Mouse (Mus musculus): ENCODE measurements around the gene Mtif3. TPM values are rescaled to one million over a fixed set of nuclear protein-coding genes. Genes with fewer than 3 reads are reported as not detected.
A peak's percentile ranks its signal among the peaks of the same experiment; 100 is the strongest.

Gene Mtif3
- polyA plus RNA-seq, 1 experiment from 2014 or later: 26.1 TPM

DNA sequence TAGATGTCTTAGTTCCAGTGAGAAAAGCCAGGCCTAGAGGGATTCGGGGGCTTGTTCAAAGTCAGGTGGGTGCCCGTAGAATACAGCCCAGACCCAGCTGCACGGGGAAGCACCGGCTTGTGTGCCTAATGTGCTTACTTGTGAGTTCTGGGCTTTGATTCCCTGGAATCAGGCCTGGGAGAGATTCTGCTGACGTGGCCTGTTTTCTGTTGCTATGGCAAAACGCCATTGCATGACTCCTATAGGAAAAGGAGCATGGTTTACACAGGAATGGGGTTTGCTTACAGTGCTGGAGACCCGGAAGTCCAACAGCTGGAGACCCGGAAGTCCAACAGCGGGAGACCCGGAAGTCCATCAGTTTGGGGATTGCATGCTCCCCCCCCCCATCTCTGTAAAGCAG lies 24.0 kb upstream of the Mtif3 start:
- Histone ChIP-seq H3K27ac (replicated peaks; ENCODE audit: low read depth, low read length) (no peak overlapping the region), H3K4me3 (ENCODE audit: low read depth, low read length) (no peak overlapping the region), H3K36me3 (ENCODE audit: control insufficient read depth, insufficient read depth, low read length) (no peaks in the 10 kb centered on the region), H3K27me3 (replicated peaks; ENCODE audit: control insufficient read depth, insufficient read depth, low read length) (peaks cover 3% of the 10 kb centered on the region; the same call in 1 of the 2 replicates), H3K9ac (ENCODE audit: low read depth, low read length) (no peak overlapping the region), H3K4me2 (ENCODE audit: low read depth, low read length) (no peak overlapping the region), H3K4me1 (ENCODE audit: control insufficient read depth, insufficient read depth, low read length) (no peaks in the 10 kb centered on the region), H3K9me3 (ENCODE audit: control insufficient read depth, low read length) (no peaks in the 10 kb centered on the region)
- ATAC-seq (ENCODE audit: low read depth) (no peak), DNase-seq (ENCODE audit: low spot score) (peak; percentile 30)
- 76% methylated on average over 10 of the region's 10 CpGs for WGBS

GRCm38 (mm10) chr5:146985725-146986433 lies 22.3 kb upstream of the Mtif3 start:
- Histone ChIP-seq H3K9ac (ENCODE audit: low read depth, low read length) (no peak overlapping the region), H3K4me1 (ENCODE audit: control insufficient read depth, insufficient read depth, low read length) (no peaks in the 10 kb centered on the region), H3K27ac (replicated peaks; ENCODE audit: low read depth, low read length) (no peak overlapping the region), H3K9me3 (ENCODE audit: control insufficient read depth, low read length) (no peaks in the 10 kb centered on the region), H3K27me3 (replicated peaks; ENCODE audit: control insufficient read depth, insufficient read depth, low read length) (peaks cover 3% of the 10 kb centered on the region; the same call in 1 of the 2 replicates), H3K36me3 (ENCODE audit: control insufficient read depth, insufficient read depth, low read length) (no peaks in the 10 kb centered on the region), H3K4me2 (ENCODE audit: low read depth, low read length) (no peak overlapping the region), H3K4me3 (ENCODE audit: low read depth, low read length) (no peak overlapping the region)
- ATAC-seq (ENCODE audit: low read depth): no peak
- DNase-seq (ENCODE audit: low spot score): no peak
- 63% methylated on average over 21 of the region's 21 CpGs for WGBS

DNA sequence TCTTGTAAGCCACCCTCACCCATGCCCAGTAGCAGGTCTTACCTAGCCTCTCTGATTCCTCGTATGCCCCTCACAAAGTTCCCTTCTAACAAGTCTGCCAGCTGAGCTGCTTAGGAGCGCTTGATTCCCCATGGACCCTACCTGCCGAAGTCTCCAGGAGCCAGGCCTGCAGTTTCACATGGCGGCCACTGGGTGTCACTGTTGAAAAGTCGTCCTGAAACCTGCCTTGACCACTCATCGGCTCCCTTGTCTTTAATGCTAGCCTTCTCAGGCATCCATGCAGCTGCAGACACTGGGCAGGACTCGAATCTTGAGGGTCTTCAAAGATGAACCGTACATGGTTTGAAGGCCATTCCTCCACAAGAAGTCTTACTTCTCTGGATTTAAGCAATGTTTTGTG lies 19.6 kb upstream of the Mtif3 start:
- H3K4me1 ChIP-seq (ENCODE audit: control insufficient read depth, insufficient read depth, low read length): no peaks in the 10 kb centered on the region
- ATAC-seq (ENCODE audit: low read depth): no peak

GRCm38 (mm10) chr5:146981376-146981775 lies 17.8 kb upstream of the Mtif3 start:
- H3K36me3 ChIP-seq (ENCODE audit: control insufficient read depth, insufficient read depth, low read length): no peaks in the 10 kb centered on the region
- DNase-seq (ENCODE audit: low spot score) (no peak), ATAC-seq (ENCODE audit: low read depth) (no peak)
- peaks cover 3% of the 10 kb centered on the region; the same call in 1 of the 2 replicates for H3K27me3 ChIP-seq (replicated peaks; ENCODE audit: control insufficient read depth, insufficient read depth, low read length)
- H3K4me1 ChIP-seq (ENCODE audit: control insufficient read depth, insufficient read depth, low read length): no peaks in the 10 kb centered on the region
- WGBS: 82% methylated on average over 6 of the region's 6 CpGs
- H3K4me2 ChIP-seq (ENCODE audit: low read depth, low read length): no peak overlapping the region
- H3K9me3 ChIP-seq (ENCODE audit: control insufficient read depth, low read length): no peaks in the 10 kb centered on the region
- H3K27ac ChIP-seq (replicated peaks; ENCODE audit: low read depth, low read length): no peak overlapping the region
- no peak overlapping the region for H3K9ac ChIP-seq (ENCODE audit: low read depth, low read length)
- H3K4me3 ChIP-seq (ENCODE audit: low read depth, low read length): no peak overlapping the region

More for the DNA sequence above, 19.6 kb upstream of the Mtif3 start:
- peaks cover 3% of the 10 kb centered on the region; the same call in 1 of the 2 replicates for H3K27me3 ChIP-seq (replicated peaks; ENCODE audit: control insufficient read depth, insufficient read depth, low read length)
- WGBS: 7% methylated on average over 8 of the region's 8 CpGs
- no peak overlapping the region for H3K27ac ChIP-seq (replicated peaks; ENCODE audit: low read depth, low read length)
- peak; percentile 70 for DNase-seq (ENCODE audit: low spot score)
- H3K4me2 ChIP-seq (ENCODE audit: low read depth, low read length): no peak overlapping the region
- H3K9me3 ChIP-seq (ENCODE audit: control insufficient read depth, low read length): no peaks in the 10 kb centered on the region
- no peak overlapping the region for H3K9ac ChIP-seq (ENCODE audit: low read depth, low read length)
- H3K4me3 ChIP-seq (ENCODE audit: low read depth, low read length): no peak overlapping the region
- H3K36me3 ChIP-seq (ENCODE audit: control insufficient read depth, insufficient read depth, low read length): no peaks in the 10 kb centered on the region

GRCm38 (mm10) chr5:146974781-146975123 lies 11.2 kb upstream of the Mtif3 start:
- Histone ChIP-seq H3K9ac (ENCODE audit: low read depth, low read length) (no peak overlapping the region), H3K9me3 (ENCODE audit: control insufficient read depth, low read length) (no peaks in the 10 kb centered on the region)
- no peak for ATAC-seq (ENCODE audit: low read depth)

DNA sequence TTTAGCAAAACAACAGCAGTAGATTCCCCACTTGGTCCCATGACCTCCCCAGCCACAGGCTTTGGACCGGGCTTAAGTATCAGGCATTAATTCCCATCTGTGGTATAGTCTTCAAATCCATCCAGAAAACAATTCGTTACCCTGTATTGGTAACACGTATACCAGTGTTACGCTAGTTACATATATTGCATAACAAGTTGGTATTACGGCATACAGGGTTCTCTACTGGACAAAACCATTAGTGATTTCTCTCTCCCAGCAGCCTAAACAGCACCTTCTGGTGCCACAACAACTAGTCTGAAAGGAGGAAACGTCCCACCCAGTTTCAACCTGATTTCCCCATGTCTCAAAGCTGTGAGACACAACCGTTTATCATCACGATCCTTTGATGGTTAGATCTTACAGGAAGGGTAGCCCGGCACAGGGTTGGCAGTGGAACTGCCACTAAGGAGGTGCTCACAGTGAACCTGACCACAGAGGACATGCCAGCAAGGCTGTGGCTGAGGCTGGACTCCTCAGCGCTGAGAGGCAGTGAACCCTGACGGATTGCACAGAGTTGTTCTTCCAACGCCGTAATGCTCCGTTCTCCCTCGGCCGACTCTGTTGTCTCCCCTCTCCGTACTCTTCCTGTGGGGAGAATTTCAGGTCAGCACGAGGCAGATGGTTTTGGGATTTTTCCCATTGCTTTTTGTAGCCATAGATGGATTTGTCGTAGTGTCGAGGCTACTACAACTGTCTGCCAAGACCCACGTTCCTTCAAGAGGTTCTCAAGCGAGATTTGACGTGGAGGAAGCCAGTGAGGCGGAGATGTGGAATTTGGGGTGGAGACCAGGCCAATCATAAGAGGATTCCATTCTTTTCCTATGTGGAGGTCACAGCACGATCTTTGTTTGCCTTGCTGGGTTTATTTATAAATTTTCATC lies 10.5 kb upstream of the Mtif3 start:
- 75% methylated on average over 25 of the region's 25 CpGs for WGBS
- ATAC-seq (ENCODE audit: low read depth) (no peak), DNase-seq (ENCODE audit: low spot score) (no peak)
- Histone ChIP-seq H3K4me3 (ENCODE audit: low read depth, low read length) (no peak overlapping the region), H3K27ac (replicated peaks; ENCODE audit: low read depth, low read length) (no peak overlapping the region), H3K4me2 (ENCODE audit: low read depth, low read length) (no peak overlapping the region), H3K36me3 (ENCODE audit: control insufficient read depth, insufficient read depth, low read length) (no peaks in the 10 kb centered on the region), H3K9me3 (ENCODE audit: control insufficient read depth, low read length) (no peaks in the 10 kb centered on the region), H3K27me3 (replicated peaks; ENCODE audit: control insufficient read depth, insufficient read depth, low read length) (no peaks in the 10 kb centered on the region), H3K9ac (ENCODE audit: low read depth, low read length) (no peak overlapping the region), H3K4me1 (ENCODE audit: control insufficient read depth, insufficient read depth, low read length) (no peaks in the 10 kb centered on the region)

More at GRCm38 (mm10) chr5:146974781-146975123, 11.2 kb upstream of the Mtif3 start:
- H3K4me3 ChIP-seq (ENCODE audit: low read depth, low read length): no peak overlapping the region
- no peaks in the 10 kb centered on the region for H3K36me3 ChIP-seq (ENCODE audit: control insufficient read depth, insufficient read depth, low read length)
- H3K4me1 ChIP-seq (ENCODE audit: control insufficient read depth, insufficient read depth, low read length): no peaks in the 10 kb centered on the region
- H3K4me2 ChIP-seq (ENCODE audit: low read depth, low read length): no peak overlapping the region
- 59% methylated on average over 13 of the region's 13 CpGs for WGBS
- H3K27me3 ChIP-seq (replicated peaks; ENCODE audit: control insufficient read depth, insufficient read depth, low read length): no peaks in the 10 kb centered on the region
- no peak overlapping the region for H3K27ac ChIP-seq (replicated peaks; ENCODE audit: low read depth, low read length)
- no peak for DNase-seq (ENCODE audit: low spot score)

DNA sequence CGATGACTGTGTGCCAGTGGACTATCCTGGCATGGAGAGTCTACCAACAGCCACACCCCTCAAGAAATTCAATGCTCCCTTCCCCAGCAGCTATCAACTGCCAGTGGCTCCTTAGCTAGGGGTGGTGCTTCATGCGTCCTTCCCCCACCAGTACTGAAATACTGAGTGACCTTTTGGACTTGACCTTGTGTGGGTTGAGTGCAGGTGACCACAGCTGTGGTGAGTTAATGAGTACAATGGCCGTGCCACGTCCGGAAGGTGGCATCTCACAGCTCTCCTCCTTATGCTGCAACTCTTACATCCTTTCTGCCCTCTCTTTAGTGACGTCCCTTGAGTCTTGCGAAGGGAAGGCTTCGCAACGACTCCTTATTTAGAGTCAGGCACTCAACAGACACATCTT lies 9.8 kb upstream of the Mtif3 start:
- H3K36me3 ChIP-seq (ENCODE audit: control insufficient read depth, insufficient read depth, low read length): no peaks in the 10 kb centered on the region
- no peaks in the 10 kb centered on the region for H3K27me3 ChIP-seq (replicated peaks; ENCODE audit: control insufficient read depth, insufficient read depth, low read length)
- H3K4me3 ChIP-seq (ENCODE audit: low read depth, low read length): no peak overlapping the region
- DNase-seq (ENCODE audit: low spot score): no peak
- no peak overlapping the region for H3K4me2 ChIP-seq (ENCODE audit: low read depth, low read length)
- 88% methylated on average over 9 of the region's 9 CpGs for WGBS
- no peak overlapping the region for H3K9ac ChIP-seq (ENCODE audit: low read depth, low read length)
- H3K9me3 ChIP-seq (ENCODE audit: control insufficient read depth, low read length): no peaks in the 10 kb centered on the region
- H3K4me1 ChIP-seq (ENCODE audit: control insufficient read depth, insufficient read depth, low read length): no peaks in the 10 kb centered on the region
- H3K27ac ChIP-seq (replicated peaks; ENCODE audit: low read depth, low read length): no peak overlapping the region
- no peak for ATAC-seq (ENCODE audit: low read depth)

- WGBS: 54% methylated on average over 10 of the region's 10 CpGs
- DNase-seq (ENCODE audit: low spot score): no peak
- Histone ChIP-seq H3K4me2 (ENCODE audit: low read depth, low read length) (no peak overlapping the region), H3K4me3 (ENCODE audit: low read depth, low read length) (no peak overlapping the region), H3K9ac (ENCODE audit: low read depth, low read length) (no peak overlapping the region), H3K4me1 (ENCODE audit: control insufficient read depth, insufficient read depth, low read length) (no peaks in the 10 kb centered on the region), H3K27me3 (replicated peaks; ENCODE audit: control insufficient read depth, insufficient read depth, low read length) (no peaks in the 10 kb centered on the region), H3K9me3 (ENCODE audit: control insufficient read depth, low read length) (no peaks in the 10 kb centered on the region), H3K27ac (replicated peaks; ENCODE audit: low read depth, low read length) (no peak overlapping the region), H3K36me3 (ENCODE audit: control insufficient read depth, insufficient read depth, low read length) (no peaks in the 10 kb centered on the region)
- no peak for ATAC-seq (ENCODE audit: low read depth)
Observed at GRCm38 (mm10) chr5:146971776-146972561, 8.4 kb upstream of the Mtif3 start.
